Mouse (Mus musculus) kidney, adult 2 months (tissue): ENCODE measurements at regions not wholly inside any gene's neighbourhood (a gene's known extent, or its start where the extent isn't known, plus 50 kb on each side); places are given as distances from the start of the nearest gene placed in this dataset.

Source experiments
- CTCF ChIP-seq: fragments of 200-500 bp; conservative IDR thresholded peaks from 2 replicates; pipeline ENCODE4 v1.5.1; 2011; ENCODE audit warnings: low read depth, mild to moderate bottlenecking, control low read depth, low read length, moderate library complexity, mixed read lengths; ENCODE audit not compliant: insufficient read depth, insufficient read length
- POLR2A ChIP-seq: fragments of 200-500 bp; IDR thresholded peaks from one replicate; pipeline ENCODE4 v1.6.1; 2011; ENCODE audit warnings: low read depth, low read length, control low read depth

DNA sequence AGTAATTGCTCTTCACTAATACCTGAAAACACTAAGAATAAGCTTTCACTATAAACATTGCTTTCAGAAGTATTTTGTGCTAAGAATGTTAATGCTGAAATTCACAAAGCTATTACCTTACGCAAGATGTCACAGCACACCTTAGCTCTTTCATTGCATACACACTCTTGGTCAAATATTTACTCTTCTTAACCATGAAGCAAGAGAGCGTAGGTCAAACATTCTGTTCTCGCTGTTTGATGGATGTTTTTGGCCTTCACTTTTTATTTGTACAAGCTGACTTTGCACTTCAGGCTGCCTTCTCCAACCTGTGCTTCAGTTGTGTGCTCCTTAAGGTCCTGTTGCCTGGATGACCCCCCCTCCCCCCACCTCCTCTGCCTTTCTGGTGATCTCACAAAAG is 212.8 kb upstream of the Chrm2 start:
- TF ChIP-seq CTCF, result no peak
- no peak for TF ChIP-seq POLR2A
